Mouse (Mus musculus) T-helper 1 cell (primary cell): ENCODE measurements at regions not wholly inside any gene's neighbourhood (a gene's known extent, or its start where the extent isn't known, plus 50 kb on each side); places are given as distances from the start of the nearest gene placed in this dataset.

Experiments
- in situ Hi-C: fragments of 300-600 bp; cut with MboI, MseI; formaldehyde crosslinking; loops from one replicate; pipeline ENCODE4 v1.15.1; 2025; ENCODE audit warnings: high pct_unique_total_duplicates

GRCm38 (mm10) chr7:62924585-62925331 lies 101.3 kb upstream of the A26c2 start:
- in situ Hi-C loops: loop anchor here (25.0 kb wide), 1 partner anchor 1263 kb away; no protein-coding TSS in a partner anchor

DNA sequence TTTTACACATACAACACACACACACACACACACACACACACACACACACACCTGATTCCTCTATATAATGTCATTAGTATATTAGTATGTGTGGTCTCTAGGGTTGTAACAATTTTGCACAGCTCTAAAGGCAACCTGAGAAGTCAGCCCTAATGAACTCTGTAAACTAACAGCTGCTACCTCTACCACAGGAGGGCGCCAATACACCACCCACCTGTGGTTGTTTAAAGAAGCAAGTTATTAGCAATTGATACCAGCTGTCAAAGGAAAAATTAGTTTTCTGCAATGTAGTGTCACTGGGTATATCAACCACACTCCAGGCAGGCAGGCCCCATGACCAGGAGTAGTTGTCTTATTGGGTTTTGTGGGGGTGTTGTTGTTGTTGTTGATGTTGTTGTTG lies 98.8 kb upstream of the A26c2 start:
- in situ Hi-C loops: no loop called here

GRCm38 (mm10) chr7:62894337-62894736 lies 70.9 kb upstream of the A26c2 start:
- in situ Hi-C loops: no loop called here

GRCm38 (mm10) chr7:62877033-62877432 lies 53.6 kb upstream of the A26c2 start:
- in situ Hi-C loops: no loop called here
